Mouse (Mus musculus) cerebellum, adult 2 months (tissue): ENCODE measurements at regions not wholly inside any gene's neighbourhood (a gene's known extent, or its start where the extent isn't known, plus 50 kb on each side); places are given as distances from the start of the nearest gene placed in this dataset.

Source experiments
- DNase-seq, 2 experiments: peaks; one replicate each; pipeline ENCODE4 v3.0.0; 2021
- H3K27ac ChIP-seq: fragments of 200-500 bp; 2 replicates; pipeline ENCODE4 v1.5.1; 2012; ENCODE audit warnings: low read length, control low read depth, inconsistent platforms; ENCODE audit not compliant: insufficient read depth
- H3K27me3 ChIP-seq: fragments of 200-500 bp; 2 replicates; pipeline ENCODE4 v1.6.1; 2012; ENCODE audit warnings: inconsistent platforms, mild to moderate bottlenecking, low read length, moderate library complexity; ENCODE audit not compliant: control insufficient read depth, insufficient read depth
- H3K4me1 ChIP-seq: fragments of 200-500 bp; 2 replicates; pipeline ENCODE4 v1.6.1; 2011; ENCODE audit warnings: low read length; ENCODE audit not compliant: control insufficient read depth, insufficient read depth
- H3K4me3 ChIP-seq: fragments of 200-500 bp; replicated peaks from 2 replicates; pipeline ENCODE3; 2011; ENCODE audit warnings: mild to moderate bottlenecking, low read depth, low read length, control low read depth; ENCODE audit not compliant: insufficient read depth
- CTCF ChIP-seq: fragments of 200-500 bp; IDR thresholded peaks from 2 replicates; pipeline ENCODE4 v1.5.1; 2011; ENCODE audit warnings: low read depth, mild to moderate bottlenecking, control low read depth, low read length, moderate library complexity, borderline replicate concordance; ENCODE audit not compliant: insufficient read depth
- POLR2A ChIP-seq: fragments of 200-500 bp; IDR thresholded peaks from 2 replicates; pipeline ENCODE4 v1.6.1; 2011; ENCODE audit warnings: low read length, control low read depth, borderline replicate concordance; ENCODE audit not compliant: insufficient read depth
- WGBS: fragments of 180-500 bp; shearing (Covaris S2); methylation state at CpG from one replicate; pipeline ENCODE4 v1.1.7; 2018; 5-methylcytosine and 5-hydroxymethylcytosine counted together

DNA sequence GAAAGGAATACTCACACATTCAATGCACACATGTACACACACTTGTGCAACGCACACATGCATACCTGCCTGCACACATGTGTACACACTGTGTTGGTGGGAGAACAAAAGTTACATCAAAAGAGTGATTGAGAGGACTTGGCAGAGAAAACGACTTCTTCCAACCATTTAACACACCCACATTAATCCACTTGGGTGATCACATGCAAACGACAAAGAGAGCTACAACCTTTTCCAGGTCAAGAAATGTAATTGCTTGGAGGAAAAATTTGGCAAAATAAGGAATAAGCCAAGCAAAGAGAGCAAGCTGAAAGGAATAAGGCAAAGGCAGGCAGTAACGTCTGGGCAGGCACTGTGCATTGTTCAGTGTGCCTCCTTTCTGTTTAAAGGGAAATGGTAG is 67.3 kb downstream of the C1d start:
- no peak overlapping the region for H3K4me3 ChIP-seq
- no peaks in the 10 kb centered on the region for H3K27me3 ChIP-seq
- H3K27ac ChIP-seq, result no peak overlapping the region
- no peaks in the 10 kb centered on the region for H3K4me1 ChIP-seq
- 21% methylated on average over 4 of the region's 4 CpGs for WGBS
- TF ChIP-seq POLR2A (no peak), CTCF (no peak)
- DNase-seq, result peak in 1 of 2 experiments; percentile 1

DNA sequence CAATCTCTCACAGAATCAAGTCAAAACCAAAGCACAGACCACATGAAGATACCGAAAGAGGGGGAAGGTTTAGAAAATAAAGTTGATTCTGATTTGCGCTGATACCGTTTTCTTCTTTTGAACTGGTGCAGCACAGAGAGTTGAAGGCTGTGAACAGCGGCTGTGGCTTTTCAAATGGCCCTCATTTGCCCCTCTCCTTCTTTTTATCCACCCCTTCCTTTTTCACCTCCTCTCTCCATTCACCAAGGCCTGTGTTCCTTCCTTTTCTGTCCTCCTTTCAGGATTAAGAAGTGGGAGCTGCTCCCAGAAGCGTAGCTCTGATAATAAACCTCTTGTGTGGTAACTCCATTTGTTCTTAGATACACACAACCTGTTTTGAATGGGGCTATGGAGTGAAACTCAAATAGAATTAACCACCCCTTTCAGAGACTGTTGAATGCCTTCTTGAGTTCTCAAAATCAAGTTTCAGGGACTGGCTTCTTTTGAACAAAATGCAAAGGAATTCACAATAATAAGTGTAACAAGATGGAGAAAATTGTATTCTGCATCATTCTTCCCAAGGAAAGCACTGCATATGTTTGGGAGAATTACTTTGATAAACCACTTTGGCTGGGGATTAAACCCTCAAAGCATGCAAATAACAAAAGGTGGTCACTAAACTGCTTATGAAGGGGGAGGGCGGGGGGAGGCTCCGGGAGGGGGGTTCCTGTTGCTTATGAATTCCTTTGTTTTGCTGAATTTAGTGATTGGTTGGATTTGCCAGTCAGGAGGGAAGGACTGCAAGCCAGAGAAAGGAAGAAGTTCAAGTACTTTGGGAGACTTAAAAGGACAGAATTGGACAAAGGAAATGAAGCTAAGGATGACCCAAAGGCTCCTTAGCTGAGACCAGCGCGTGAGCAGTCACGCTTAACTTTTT is 68.6 kb downstream of the C1d start:
- no peaks in the 10 kb centered on the region for H3K4me1 ChIP-seq
- H3K4me3 ChIP-seq, result no peak overlapping the region
- H3K27me3 ChIP-seq, result no peaks in the 10 kb centered on the region
- TF ChIP-seq CTCF (no peak), POLR2A (no peak)
- DNase-seq, result no peak
- 65% methylated on average over 10 of the region's 10 CpGs for WGBS
- H3K27ac ChIP-seq, result no peak overlapping the region

DNA sequence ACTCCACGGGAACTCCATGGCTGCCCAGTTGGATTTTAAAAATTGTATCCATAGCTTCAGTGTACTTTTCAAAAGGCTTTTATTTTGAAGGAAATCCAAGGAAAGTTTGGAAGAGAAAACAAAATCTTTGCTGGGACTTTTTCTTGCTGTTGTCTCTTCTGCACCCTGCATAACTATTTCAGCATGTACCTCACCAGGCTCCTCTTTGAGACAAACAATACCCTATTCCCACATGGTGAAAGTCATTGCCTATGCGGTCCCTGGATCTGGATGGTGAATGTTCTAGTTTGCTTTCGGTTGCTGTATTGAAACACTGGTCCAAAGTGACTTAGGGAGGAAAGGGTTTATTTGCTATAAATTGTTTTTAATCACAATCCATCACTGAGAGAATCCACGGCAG is 69.3 kb downstream of the C1d start:
- no peak overlapping the region for H3K4me3 ChIP-seq
- no peak for TF ChIP-seq POLR2A
- no peak for TF ChIP-seq CTCF
- WGBS, result 48% methylated on average over 4 of the region's 4 CpGs
- H3K27me3 ChIP-seq, result no peaks in the 10 kb centered on the region
- no peak overlapping the region for H3K27ac ChIP-seq
- no peaks in the 10 kb centered on the region for H3K4me1 ChIP-seq
- no peak for DNase-seq

DNA sequence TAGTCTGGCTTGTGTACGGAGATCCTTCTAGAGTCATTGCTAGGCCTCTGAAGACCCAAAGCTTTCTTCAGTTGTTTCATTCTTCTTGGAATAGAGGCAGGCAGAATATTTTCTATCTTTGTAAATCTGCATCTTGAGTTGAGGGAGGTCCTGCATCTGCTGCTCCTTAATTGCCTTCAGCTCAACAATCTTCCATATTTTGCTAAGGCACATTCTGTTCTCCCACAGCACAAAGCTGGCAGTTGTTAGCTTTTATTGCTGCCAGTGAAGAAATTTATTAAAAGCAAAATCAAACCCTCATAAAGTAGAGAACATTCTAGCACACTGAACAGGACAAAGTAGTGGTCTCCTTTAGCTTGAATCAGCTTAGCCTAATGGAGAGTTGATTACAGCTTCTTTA is 94.1 kb downstream of the C1d start:
- H3K4me1 ChIP-seq, result no peaks in the 10 kb centered on the region; the same call in 1 of the 2 replicates
- no peak overlapping the region for H3K27ac ChIP-seq
- no peaks in the 10 kb centered on the region for H3K27me3 ChIP-seq
- H3K4me3 ChIP-seq, result no peak overlapping the region
- no peak for TF ChIP-seq POLR2A
- 100% methylated on average over 1 of the region's 1 CpGs for WGBS
- no peak for DNase-seq

- H3K27ac ChIP-seq, result no peak overlapping the region
- DNase-seq, result peak in 1 of 2 experiments; percentile 5
- H3K27me3 ChIP-seq, result no peaks in the 10 kb centered on the region
- TF ChIP-seq CTCF, result no peak
- TF ChIP-seq POLR2A, result no peak
- no peaks in the 10 kb centered on the region; the same call in 1 of the 2 replicates for H3K4me1 ChIP-seq
- 22% methylated on average over 17 of the region's 17 CpGs for WGBS
- H3K4me3 ChIP-seq, result no peak overlapping the region
Observed at GRCm38 (mm10) chr11:17352148-17353130, 95.1 kb downstream of the C1d start.

DNA sequence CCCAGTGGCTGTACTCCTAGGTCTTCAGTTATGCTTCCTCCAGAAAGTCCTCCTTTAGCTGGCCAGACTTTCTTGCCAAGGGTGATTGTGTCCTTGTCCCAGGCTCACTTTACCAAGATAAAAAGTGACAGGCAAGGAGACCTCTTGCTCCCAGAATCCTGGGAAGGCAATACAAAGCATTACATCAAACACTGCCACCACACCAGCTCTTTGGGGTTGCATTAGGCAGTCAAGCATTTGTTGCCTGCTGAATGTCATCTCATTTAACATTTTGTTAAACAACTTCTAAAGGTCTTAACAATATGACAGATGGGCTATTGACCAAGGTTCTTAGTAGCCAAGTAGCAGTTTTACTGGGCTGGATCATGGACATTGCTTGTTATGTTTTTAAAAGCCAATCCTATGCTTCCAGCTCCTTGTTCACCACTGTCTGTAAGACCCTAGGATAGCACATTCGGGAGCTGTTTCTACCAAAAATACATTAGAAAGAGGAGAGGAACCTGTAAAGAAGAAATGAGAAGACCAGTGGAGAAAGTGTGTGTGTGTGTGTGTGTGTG is 102.4 kb downstream of the C1d start:
- no peak for DNase-seq
- TF ChIP-seq CTCF, result no peak
- no peak for TF ChIP-seq POLR2A
- WGBS, result 79% methylated on average over 1 of the region's 1 CpGs
- Histone ChIP-seq H3K27ac (no peak overlapping the region), H3K4me3 (no peak overlapping the region), H3K4me1 (no peaks in the 10 kb centered on the region), H3K27me3 (no peaks in the 10 kb centered on the region)

GRCm38 (mm10) chr11:17377859-17378258 is 120.5 kb downstream of the C1d start:
- DNase-seq, result no peak
- TF ChIP-seq POLR2A (no peak), CTCF (no peak)
- Histone ChIP-seq H3K4me3 (no peak overlapping the region), H3K27me3 (no peaks in the 10 kb centered on the region), H3K27ac (no peak overlapping the region), H3K4me1 (no peaks in the 10 kb centered on the region)
- WGBS, result 85% methylated on average over 3 of the region's 3 CpGs

DNA sequence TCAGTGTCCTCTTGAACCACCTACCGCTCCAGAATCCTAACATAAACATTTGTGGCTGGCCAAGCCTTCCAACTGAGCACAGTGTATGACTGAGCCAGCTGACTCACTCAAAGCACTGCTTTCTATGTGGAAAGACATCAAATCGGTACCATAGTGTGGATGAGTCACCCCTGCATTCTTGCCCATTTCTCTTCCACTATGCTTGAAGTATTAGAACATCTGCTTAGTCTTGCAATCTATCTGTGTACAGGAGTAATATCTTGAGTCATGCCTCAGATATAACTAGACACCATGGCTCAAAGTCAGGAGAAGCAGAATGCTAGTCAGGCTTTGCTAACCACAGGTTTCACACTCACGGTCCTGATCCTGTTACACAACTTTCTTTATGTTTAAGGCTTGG is 129.4 kb downstream of the C1d start:
- DNase-seq, result no peak
- Histone ChIP-seq H3K4me1 (no peaks in the 10 kb centered on the region), H3K4me3 (no peak overlapping the region), H3K27ac (no peak overlapping the region), H3K27me3 (no peaks in the 10 kb centered on the region)
- 70% methylated on average over 3 of the region's 3 CpGs for WGBS
- TF ChIP-seq POLR2A (no peak), CTCF (no peak)
